Mouse (Mus musculus): Measurements from ENCODE around the gene Ankrd24. TPM values are rescaled to one million over a fixed set of nuclear protein-coding genes. Genes with fewer than 3 reads are reported as not detected.

The Ankrd24 gene
- polyA plus RNA-seq (2014; fragmentation: Illumina TruSeq; extraction: RNeasy Lipid Tissue Mini Kit (QIAGEN cat#74804); ENCODE audit: low read depth, low replicate concordance) = 3.0 TPM

GRCm38 (mm10) chr10:81628390-81628789 lies at the start of gene Ankrd24:
Ankrd24 (plus strand) TSS chr10:81628540.

GRCm38 (mm10) chr10:81600738-81601203 lies 27.6 kb upstream of the Ankrd24 start, which contains the start of gene Tle6:
Tle6 (minus strand) TSS chr10:81601073.

GRCm38 (mm10) chr10:81605974-81606751 lies 22.2 kb upstream of the Ankrd24 start, which contains the start of gene BC025920:
BC025920 (plus strand) TSS chr10:81606270.

GRCm38 (mm10) chr10:81626994-81627835 lies 1.1 kb upstream of the Ankrd24 start, which contains the start of gene Sirt6:
Sirt6 (minus strand) TSS chr10:81627797.

GRCm38 (mm10) chr10:81648803-81649775 lies 20.7 kb downstream of the Ankrd24 start, which contains the start of gene Gm10778:
Gm10778 (plus strand) TSS chr10:81649059.

Other genes starting within 250 kb of the Ankrd24 start
- gene Dohh, start 244.1 kb upstream of the Ankrd24 start, polyA plus RNA-seq (2014; fragmentation: Illumina TruSeq; extraction: RNeasy Lipid Tissue Mini Kit (QIAGEN cat#74804); ENCODE audit: low read depth, low replicate concordance) = not detected
- gene Gm48551, start 244.1 kb upstream of the Ankrd24 start, polyA plus RNA-seq (2014; fragmentation: Illumina TruSeq; extraction: RNeasy Lipid Tissue Mini Kit (QIAGEN cat#74804); ENCODE audit: low read depth, low replicate concordance) = not detected
- not detected for gene Gm48552, start 239.5 kb upstream of the Ankrd24 start, polyA plus RNA-seq (2014; fragmentation: Illumina TruSeq; extraction: RNeasy Lipid Tissue Mini Kit (QIAGEN cat#74804); ENCODE audit: low read depth, low replicate concordance)
- gene Smim24, start 235.5 kb upstream of the Ankrd24 start, polyA plus RNA-seq (2014; fragmentation: Illumina TruSeq; extraction: RNeasy Lipid Tissue Mini Kit (QIAGEN cat#74804); ENCODE audit: low read depth, low replicate concordance) = not detected
- 16.6 TPM for gene Nfic, start 172.9 kb upstream of the Ankrd24 start, polyA plus RNA-seq (2014; fragmentation: Illumina TruSeq; extraction: RNeasy Lipid Tissue Mini Kit (QIAGEN cat#74804); ENCODE audit: low read depth, low replicate concordance)
- gene Celf5, start 145.8 kb upstream of the Ankrd24 start, polyA plus RNA-seq (2014; fragmentation: Illumina TruSeq; extraction: RNeasy Lipid Tissue Mini Kit (QIAGEN cat#74804); ENCODE audit: low read depth, low replicate concordance) = 0.23 TPM
- gene Ncln, start 132.1 kb upstream of the Ankrd24 start, polyA plus RNA-seq (2014; fragmentation: Illumina TruSeq; extraction: RNeasy Lipid Tissue Mini Kit (QIAGEN cat#74804); ENCODE audit: low read depth, low replicate concordance) = not detected
- gene S1pr4, start 128.4 kb upstream of the Ankrd24 start, polyA plus RNA-seq (2014; fragmentation: Illumina TruSeq; extraction: RNeasy Lipid Tissue Mini Kit (QIAGEN cat#74804); ENCODE audit: low read depth, low replicate concordance) = not detected
- gene Gna15, start 104.3 kb upstream of the Ankrd24 start, polyA plus RNA-seq (2014; fragmentation: Illumina TruSeq; extraction: RNeasy Lipid Tissue Mini Kit (QIAGEN cat#74804); ENCODE audit: low read depth, low replicate concordance) = not detected
- gene Gna11, start 83.3 kb upstream of the Ankrd24 start, polyA plus RNA-seq (2014; fragmentation: Illumina TruSeq; extraction: RNeasy Lipid Tissue Mini Kit (QIAGEN cat#74804); ENCODE audit: low read depth, low replicate concordance) = 4.8 TPM
- gene Aes, start 69.1 kb upstream of the Ankrd24 start, polyA plus RNA-seq (2014; fragmentation: Illumina TruSeq; extraction: RNeasy Lipid Tissue Mini Kit (QIAGEN cat#74804); ENCODE audit: low read depth, low replicate concordance) = 30.2 TPM
- gene Tle2, start 54.0 kb upstream of the Ankrd24 start, polyA plus RNA-seq (2014; fragmentation: Illumina TruSeq; extraction: RNeasy Lipid Tissue Mini Kit (QIAGEN cat#74804); ENCODE audit: low read depth, low replicate concordance) = 4.4 TPM
- 2.6 TPM for gene Tle6, start 27.5 kb upstream of the Ankrd24 start, polyA plus RNA-seq (2014; fragmentation: Illumina TruSeq; extraction: RNeasy Lipid Tissue Mini Kit (QIAGEN cat#74804); ENCODE audit: low read depth, low replicate concordance)
- gene BC025920, start 22.3 kb upstream of the Ankrd24 start, polyA plus RNA-seq (2014; fragmentation: Illumina TruSeq; extraction: RNeasy Lipid Tissue Mini Kit (QIAGEN cat#74804); ENCODE audit: low read depth, low replicate concordance) = 1.3 TPM
- not detected for gene Sirt6, start 743 bp upstream of the Ankrd24 start, polyA plus RNA-seq (2014; fragmentation: Illumina TruSeq; extraction: RNeasy Lipid Tissue Mini Kit (QIAGEN cat#74804); ENCODE audit: low read depth, low replicate concordance)
- 14.4 TPM for gene Gm10778, start 20.5 kb downstream of the Ankrd24 start, polyA plus RNA-seq (2014; fragmentation: Illumina TruSeq; extraction: RNeasy Lipid Tissue Mini Kit (QIAGEN cat#74804); ENCODE audit: low read depth, low replicate concordance)
- 30.4 TPM for gene Zfp433, start 76.3 kb downstream of the Ankrd24 start, polyA plus RNA-seq (2014; fragmentation: Illumina TruSeq; extraction: RNeasy Lipid Tissue Mini Kit (QIAGEN cat#74804); ENCODE audit: low read depth, low replicate concordance)
- 15.6 TPM for gene Gm3055, start 142.6 kb downstream of the Ankrd24 start, polyA plus RNA-seq (2014; fragmentation: Illumina TruSeq; extraction: RNeasy Lipid Tissue Mini Kit (QIAGEN cat#74804); ENCODE audit: low read depth, low replicate concordance)
- gene Gm4767, start 183.6 kb downstream of the Ankrd24 start, polyA plus RNA-seq (2014; fragmentation: Illumina TruSeq; extraction: RNeasy Lipid Tissue Mini Kit (QIAGEN cat#74804); ENCODE audit: low read depth, low replicate concordance) = 3.4 TPM
- 13.9 TPM for gene Gm32687, start 235.4 kb downstream of the Ankrd24 start, polyA plus RNA-seq (2014; fragmentation: Illumina TruSeq; extraction: RNeasy Lipid Tissue Mini Kit (QIAGEN cat#74804); ENCODE audit: low read depth, low replicate concordance)

Measured in adrenal gland, adult 10 weeks (tissue).